Mouse (Mus musculus): ENCODE data around the gene Akr1b10.
"Not testable (repeated sequence)": the region's sequence is repeated elsewhere in the genome, so short reads cannot be mapped to it uniquely, and the experiment has no call there.

DNA sequence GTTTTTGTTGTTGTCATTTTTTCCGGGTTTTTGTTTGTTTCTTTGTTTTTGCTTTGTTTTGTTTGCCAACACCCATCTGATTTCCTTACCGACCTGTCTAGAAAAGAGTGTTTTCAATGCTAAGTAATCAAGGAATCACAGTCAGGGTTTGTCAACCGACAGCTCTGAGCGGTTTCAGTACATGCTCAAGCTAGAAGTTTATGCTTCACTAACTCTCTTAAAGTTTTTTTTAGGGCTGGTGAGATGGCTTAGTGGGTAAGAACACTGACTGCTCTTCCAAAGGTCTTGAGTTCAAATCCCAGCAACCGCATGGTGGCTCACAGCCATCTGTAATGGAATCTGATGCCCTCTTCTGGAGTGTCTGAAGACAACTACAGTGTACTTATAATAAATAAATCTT, 8.1 kb upstream of the Akr1b10 start:
- TF ChIP-seq CTCF (IDR thresholded peaks at IDR 0.05; ENCODE audit: low read depth, low read length); POLR2AphosphoS5 (IDR thresholded peaks at IDR 0.05; ENCODE audit: insufficient replicate concordance, low read depth, low read length): not testable (repeated sequence)
